Mouse (Mus musculus): ENCODE data around the gene Rnase1. TPM values are rescaled to one million over a fixed set of nuclear protein-coding genes. Genes with fewer than 3 reads are reported as not detected.
A peak's percentile ranks its signal among the peaks of the same experiment; 100 is the strongest.
"Not testable (repeated sequence)": the region's sequence is repeated elsewhere in the genome, so short reads cannot be mapped to it uniquely, and the experiment has no call there.

Gene Rnase1
- polyA plus RNA-seq (2016; fragmentation: Nextera tagmentation; extraction: Ambion mirVana): 0.27 TPM in 1 of 2 replicates, not detected in the other

GRCm38 (mm10) chr14:51146685-51147084 lies at the start of gene Rnase1:
Gene Rnase1 (minus strand): TSS chr14:51146785.
- H3K4me1 ChIP-seq (replicated peaks): peaks cover 16% of the 10 kb centered on the region
- no peak for DNase-seq (ENCODE audit: low spot score)
- no peak within 1 kb of the TSS for H3K4me3 ChIP-seq
- no peaks in the 10 kb centered on the region for H3K36me3 ChIP-seq
- H3K27ac ChIP-seq: peak within 1 kb of the TSS; percentile 50; the same call in 1 of the 2 replicates
- no peaks in the 10 kb centered on the region for H3K9me3 ChIP-seq
- no peaks in the 10 kb centered on the region for H3K27me3 ChIP-seq (ENCODE audit: insufficient read depth, poor library complexity, severe bottlenecking)
- WGBS: 55% methylated on average over 2 of the region's 2 CpGs

- H3K4me3 ChIP-seq: no peak overlapping the region
- WGBS: 92% methylated on average over 4 of the region's 4 CpGs
- H3K9me3 ChIP-seq: no peaks in the 10 kb centered on the region
- no peak overlapping the region for H3K27ac ChIP-seq
- no peaks in the 10 kb centered on the region for H3K4me1 ChIP-seq (replicated peaks)
- H3K27me3 ChIP-seq (ENCODE audit: insufficient read depth, poor library complexity, severe bottlenecking): no peaks in the 10 kb centered on the region
- H3K36me3 ChIP-seq: no peaks in the 10 kb centered on the region
- no peak for DNase-seq (ENCODE audit: low spot score)
These were observed 49.1 kb upstream of the Rnase1 start for GRCm38 (mm10) chr14:51195681-51196080.

- DNase-seq (ENCODE audit: low spot score); H3K36me3 ChIP-seq; H3K4me1 ChIP-seq (replicated peaks); H3K4me3 ChIP-seq; H3K27ac ChIP-seq; H3K27me3 ChIP-seq (ENCODE audit: insufficient read depth, poor library complexity, severe bottlenecking); H3K9me3 ChIP-seq: not testable (repeated sequence)
- 95% methylated on average over 2 of the region's 2 CpGs for WGBS
These were observed 34.5 kb upstream of the Rnase1 start for GRCm38 (mm10) chr14:51181051-51181450.

GRCm38 (mm10) chr14:51173843-51174242 lies 27.3 kb upstream of the Rnase1 start:
- DNase-seq (ENCODE audit: low spot score): no peak
- Histone ChIP-seq H3K27ac (no peak overlapping the region), H3K4me1 (replicated peaks) (no peaks in the 10 kb centered on the region), H3K9me3 (no peaks in the 10 kb centered on the region), H3K4me3 (no peak overlapping the region), H3K27me3 (ENCODE audit: insufficient read depth, poor library complexity, severe bottlenecking) (no peaks in the 10 kb centered on the region), H3K36me3 (no peaks in the 10 kb centered on the region)
- 81% methylated on average over 4 of the region's 4 CpGs for WGBS

GRCm38 (mm10) chr14:51172947-51173346 lies 26.4 kb upstream of the Rnase1 start:
- not testable (repeated sequence) for H3K4me1 ChIP-seq (replicated peaks); DNase-seq (ENCODE audit: low spot score); H3K4me3 ChIP-seq; H3K27me3 ChIP-seq (ENCODE audit: insufficient read depth, poor library complexity, severe bottlenecking); H3K9me3 ChIP-seq; H3K36me3 ChIP-seq; H3K27ac ChIP-seq
- WGBS: 56% methylated on average over 4 of the region's 4 CpGs

- not testable (repeated sequence) for H3K4me1 ChIP-seq (replicated peaks); H3K4me3 ChIP-seq; H3K9me3 ChIP-seq; H3K27ac ChIP-seq; H3K27me3 ChIP-seq (ENCODE audit: insufficient read depth, poor library complexity, severe bottlenecking); H3K36me3 ChIP-seq
- 41% methylated on average over 9 of the region's 9 CpGs for WGBS
- peak; percentile 67 for DNase-seq (ENCODE audit: low spot score)
These were observed 25.7 kb upstream of the Rnase1 start for GRCm38 (mm10) chr14:51172095-51172865.

GRCm38 (mm10) chr14:51166068-51166467 lies 19.5 kb upstream of the Rnase1 start:
- Histone ChIP-seq H3K4me1 (replicated peaks) (no peaks in the 10 kb centered on the region), H3K27ac (no peak overlapping the region), H3K36me3 (no peaks in the 10 kb centered on the region), H3K4me3 (no peak overlapping the region), H3K27me3 (ENCODE audit: insufficient read depth, poor library complexity, severe bottlenecking) (no peaks in the 10 kb centered on the region), H3K9me3 (no peaks in the 10 kb centered on the region)
- no peak for DNase-seq (ENCODE audit: low spot score)

GRCm38 (mm10) chr14:51165435-51165834 lies 18.9 kb upstream of the Rnase1 start:
- Histone ChIP-seq H3K27me3 (ENCODE audit: insufficient read depth, poor library complexity, severe bottlenecking) (no peaks in the 10 kb centered on the region), H3K27ac (no peak overlapping the region), H3K36me3 (no peaks in the 10 kb centered on the region), H3K4me1 (replicated peaks) (no peaks in the 10 kb centered on the region), H3K9me3 (no peaks in the 10 kb centered on the region), H3K4me3 (no peak overlapping the region)
- DNase-seq (ENCODE audit: low spot score): no peak
- 86% methylated on average over 1 of the region's 1 CpGs for WGBS

- not testable (repeated sequence) for H3K27me3 ChIP-seq (ENCODE audit: insufficient read depth, poor library complexity, severe bottlenecking); H3K36me3 ChIP-seq; H3K9me3 ChIP-seq; H3K27ac ChIP-seq; H3K4me3 ChIP-seq; H3K4me1 ChIP-seq (replicated peaks); DNase-seq (ENCODE audit: low spot score)
- 94% methylated on average over 6 of the region's 6 CpGs for WGBS
These were observed 16.7 kb upstream of the Rnase1 start for GRCm38 (mm10) chr14:51163323-51163722.

GRCm38 (mm10) chr14:51161976-51162375 lies 15.4 kb upstream of the Rnase1 start, which contains the start of gene Rnase2b:
Gene Rnase2b (plus strand): TSS chr14:51162260.
- 91% methylated on average over 3 of the region's 3 CpGs for WGBS
- H3K36me3 ChIP-seq; H3K4me3 ChIP-seq; H3K27me3 ChIP-seq (ENCODE audit: insufficient read depth, poor library complexity, severe bottlenecking); H3K27ac ChIP-seq; H3K4me1 ChIP-seq (replicated peaks); H3K9me3 ChIP-seq; DNase-seq (ENCODE audit: low spot score): not testable (repeated sequence)

GRCm38 (mm10) chr14:51157072-51157471 lies 10.5 kb upstream of the Rnase1 start:
- no peak for DNase-seq (ENCODE audit: low spot score)
- Histone ChIP-seq H3K4me3 (no peak overlapping the region), H3K27me3 (ENCODE audit: insufficient read depth, poor library complexity, severe bottlenecking) (no peaks in the 10 kb centered on the region), H3K36me3 (no peaks in the 10 kb centered on the region), H3K4me1 (replicated peaks) (no peaks in the 10 kb centered on the region), H3K27ac (no peak overlapping the region), H3K9me3 (no peaks in the 10 kb centered on the region)
- 94% methylated on average over 1 of the region's 1 CpGs for WGBS

- Histone ChIP-seq H3K27me3 (ENCODE audit: insufficient read depth, poor library complexity, severe bottlenecking) (no peaks in the 10 kb centered on the region), H3K4me1 (replicated peaks) (no peaks in the 10 kb centered on the region), H3K9me3 (no peaks in the 10 kb centered on the region), H3K27ac (no peak overlapping the region), H3K4me3 (no peak overlapping the region), H3K36me3 (no peaks in the 10 kb centered on the region)
- no peak for DNase-seq (ENCODE audit: low spot score)
- WGBS: 90% methylated on average over 4 of the region's 4 CpGs
These were observed 10.1 kb upstream of the Rnase1 start for GRCm38 (mm10) chr14:51156736-51157068.

GRCm38 (mm10) chr14:51156056-51156735 lies 9.6 kb upstream of the Rnase1 start:
- Histone ChIP-seq H3K27ac (no peak overlapping the region), H3K4me1 (replicated peaks) (no peaks in the 10 kb centered on the region), H3K36me3 (no peaks in the 10 kb centered on the region), H3K27me3 (ENCODE audit: insufficient read depth, poor library complexity, severe bottlenecking) (no peaks in the 10 kb centered on the region), H3K4me3 (no peak overlapping the region), H3K9me3 (no peaks in the 10 kb centered on the region)
- 89% methylated on average over 5 of the region's 5 CpGs for WGBS
- DNase-seq (ENCODE audit: low spot score): no peak
